Mouse (Mus musculus): Measurements from ENCODE around the gene Dnm2. TPM values are rescaled to one million over a fixed set of nuclear protein-coding genes. Genes with fewer than 3 reads are reported as not detected.
"Not testable (repeated sequence)": the region's sequence is repeated elsewhere in the genome, so short reads cannot be mapped to it uniquely, and the experiment has no call there.

The Dnm2 gene
- polyA plus RNA-seq, 1 experiment from 2014 or later = 77.7 TPM

- H3K9ac ChIP-seq (ENCODE audit: low read depth, low read length); H3K9me3 ChIP-seq (ENCODE audit: control insufficient read depth, low read length); H3K4me2 ChIP-seq (ENCODE audit: low read depth, low read length); H3K4me1 ChIP-seq (ENCODE audit: control insufficient read depth, insufficient read depth, low read length); H3K27ac ChIP-seq (ENCODE audit: low read length); H3K4me3 ChIP-seq (ENCODE audit: low read length); H3K27me3 ChIP-seq (replicated peaks; ENCODE audit: control insufficient read depth, insufficient read depth, low read length); ATAC-seq: not testable (repeated sequence)
- 94% methylated on average over 1 of the region's 2 CpGs for WGBS
- H3K36me3 ChIP-seq (ENCODE audit: control insufficient read depth, insufficient read depth, low read length) = peaks cover 15% of the 10 kb centered on the region; the same call in 1 of the 2 replicates
Observed at GRCm38 (mm10) chr9:21488246-21488645, 63.5 kb downstream of the Dnm2 start.

GRCm38 (mm10) chr9:21490696-21491095, 66.0 kb downstream of the Dnm2 start:
- no peak overlapping the region for H3K4me3 ChIP-seq (ENCODE audit: low read length)
- no peak for ATAC-seq
- no peak overlapping the region for H3K9ac ChIP-seq (ENCODE audit: low read depth, low read length)
- H3K9me3 ChIP-seq (ENCODE audit: control insufficient read depth, low read length) = no peaks in the 10 kb centered on the region
- peaks cover 13% of the 10 kb centered on the region; the same call in 1 of the 2 replicates for H3K36me3 ChIP-seq (ENCODE audit: control insufficient read depth, insufficient read depth, low read length)
- no peaks in the 10 kb centered on the region for H3K27me3 ChIP-seq (replicated peaks; ENCODE audit: control insufficient read depth, insufficient read depth, low read length)
- H3K4me2 ChIP-seq (ENCODE audit: low read depth, low read length) = no peak overlapping the region
- WGBS = 90% methylated on average over 9 of the region's 9 CpGs
- no peak overlapping the region for H3K27ac ChIP-seq (ENCODE audit: low read length)
- H3K4me1 ChIP-seq (ENCODE audit: control insufficient read depth, insufficient read depth, low read length) = no peaks in the 10 kb centered on the region

GRCm38 (mm10) chr9:21493907-21494306, 69.2 kb downstream of the Dnm2 start:
- no peak for ATAC-seq
- 68% methylated on average over 2 of the region's 2 CpGs for WGBS

DNA sequence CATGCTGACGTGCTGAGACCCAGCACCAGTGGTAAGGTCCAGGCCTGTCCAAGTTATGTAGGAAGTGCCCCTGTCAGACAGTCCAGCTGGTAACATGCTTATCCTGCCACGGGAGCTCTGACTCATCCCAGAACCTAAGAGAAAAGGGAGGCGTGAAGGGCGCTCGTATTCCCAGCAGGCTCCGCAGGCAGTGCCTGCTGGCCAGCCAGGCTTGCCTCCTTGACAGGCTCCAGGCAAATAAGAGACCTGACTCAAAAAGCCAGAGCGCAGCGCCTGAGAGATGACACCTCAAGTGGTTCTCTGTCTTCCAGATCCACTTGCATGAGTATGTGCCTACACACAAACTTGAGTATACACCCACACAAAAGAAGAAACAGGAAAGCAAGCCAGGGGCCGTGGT, 70.0 kb downstream of the Dnm2 start:
- 74% methylated on average over 9 of the region's 9 CpGs for WGBS
- Histone ChIP-seq H3K4me2 (ENCODE audit: low read depth, low read length) (no peak overlapping the region), H3K4me1 (ENCODE audit: control insufficient read depth, insufficient read depth, low read length) (no peaks in the 10 kb centered on the region), H3K9ac (ENCODE audit: low read depth, low read length) (no peak overlapping the region), H3K27ac (ENCODE audit: low read length) (no peak overlapping the region), H3K36me3 (ENCODE audit: control insufficient read depth, insufficient read depth, low read length) (peaks cover 10% of the 10 kb centered on the region; the same call in 1 of the 2 replicates), H3K9me3 (ENCODE audit: control insufficient read depth, low read length) (no peaks in the 10 kb centered on the region), H3K4me3 (ENCODE audit: low read length) (no peak overlapping the region), H3K27me3 (replicated peaks; ENCODE audit: control insufficient read depth, insufficient read depth, low read length) (no peaks in the 10 kb centered on the region)
- ATAC-seq = no peak

More at GRCm38 (mm10) chr9:21493907-21494306, 69.2 kb downstream of the Dnm2 start:
- H3K4me2 ChIP-seq (ENCODE audit: low read depth, low read length) = no peak overlapping the region
- no peaks in the 10 kb centered on the region for H3K9me3 ChIP-seq (ENCODE audit: control insufficient read depth, low read length)
- peaks cover 5% of the 10 kb centered on the region; the same call in 1 of the 2 replicates for H3K36me3 ChIP-seq (ENCODE audit: control insufficient read depth, insufficient read depth, low read length)
- no peak overlapping the region for H3K4me3 ChIP-seq (ENCODE audit: low read length)
- H3K9ac ChIP-seq (ENCODE audit: low read depth, low read length) = no peak overlapping the region
- no peaks in the 10 kb centered on the region for H3K4me1 ChIP-seq (ENCODE audit: control insufficient read depth, insufficient read depth, low read length)
- no peaks in the 10 kb centered on the region for H3K27me3 ChIP-seq (replicated peaks; ENCODE audit: control insufficient read depth, insufficient read depth, low read length)
- H3K27ac ChIP-seq (ENCODE audit: low read length) = no peak overlapping the region

DNA sequence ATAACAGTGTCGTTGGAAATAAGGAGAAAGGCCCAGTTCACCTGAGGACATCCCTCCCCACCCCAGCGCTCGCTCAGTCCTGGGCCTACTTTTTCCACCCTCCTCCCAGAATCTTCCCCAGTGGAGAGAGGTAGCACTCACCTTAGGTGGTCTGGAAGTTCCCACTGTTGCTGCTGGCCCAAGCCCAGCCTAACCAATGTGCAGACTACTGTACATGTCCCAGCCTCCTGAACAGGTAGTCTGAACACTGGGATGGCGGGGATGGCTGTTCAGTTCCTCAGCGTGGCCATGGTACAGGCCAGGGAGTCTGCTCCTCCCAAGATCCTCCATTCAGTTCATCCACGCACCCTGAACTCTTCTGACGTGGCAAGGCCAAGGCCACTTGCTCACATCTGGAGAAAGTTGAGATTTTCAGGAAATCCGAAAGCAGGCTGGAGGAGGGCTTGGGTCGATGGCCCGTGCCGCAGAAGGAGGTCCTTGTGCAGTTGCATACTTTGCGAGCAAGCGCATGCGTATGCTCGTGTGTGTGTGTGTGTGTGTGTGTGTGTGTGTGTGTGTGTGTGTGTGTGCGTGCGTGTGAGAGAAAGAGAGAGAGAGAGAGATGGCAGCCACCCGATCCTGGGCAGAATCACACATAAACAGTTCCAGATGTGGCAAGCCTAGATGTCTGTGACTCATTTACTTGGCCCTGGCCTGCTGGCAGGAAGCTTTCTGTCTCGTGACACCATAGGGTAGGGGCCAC, 71.8 kb downstream of the Dnm2 start:
- Histone ChIP-seq H3K4me1 (ENCODE audit: control insufficient read depth, insufficient read depth, low read length) (no peaks in the 10 kb centered on the region), H3K9ac (ENCODE audit: low read depth, low read length) (no peak overlapping the region), H3K4me3 (ENCODE audit: low read length) (no peak overlapping the region), H3K27ac (ENCODE audit: low read length) (no peak overlapping the region), H3K27me3 (replicated peaks; ENCODE audit: control insufficient read depth, insufficient read depth, low read length) (no peaks in the 10 kb centered on the region), H3K9me3 (ENCODE audit: control insufficient read depth, low read length) (no peaks in the 10 kb centered on the region), H3K4me2 (ENCODE audit: low read depth, low read length) (no peak overlapping the region), H3K36me3 (ENCODE audit: control insufficient read depth, insufficient read depth, low read length) (peaks cover 12% of the 10 kb centered on the region; the same call in 1 of the 2 replicates)
- no peak for ATAC-seq
- 80% methylated on average over 19 of the region's 19 CpGs for WGBS

GRCm38 (mm10) chr9:21497050-21497542, 72.4 kb downstream of the Dnm2 start:
- ATAC-seq = no peak

GRCm38 (mm10) chr9:21497664-21498063, 73.0 kb downstream of the Dnm2 start:
- 93% methylated on average over 2 of the region's 2 CpGs for WGBS
- H3K27ac ChIP-seq (ENCODE audit: low read length) = no peak overlapping the region
- H3K27me3 ChIP-seq (replicated peaks; ENCODE audit: control insufficient read depth, insufficient read depth, low read length) = no peaks in the 10 kb centered on the region
- H3K4me3 ChIP-seq (ENCODE audit: low read length) = no peak overlapping the region
- no peak overlapping the region for H3K9ac ChIP-seq (ENCODE audit: low read depth, low read length)
- ATAC-seq = no peak
- no peaks in the 10 kb centered on the region for H3K4me1 ChIP-seq (ENCODE audit: control insufficient read depth, insufficient read depth, low read length)
- H3K36me3 ChIP-seq (ENCODE audit: control insufficient read depth, insufficient read depth, low read length) = peaks cover 8% of the 10 kb centered on the region; the same call in 1 of the 2 replicates
- H3K9me3 ChIP-seq (ENCODE audit: control insufficient read depth, low read length) = no peaks in the 10 kb centered on the region
- H3K4me2 ChIP-seq (ENCODE audit: low read depth, low read length) = no peak overlapping the region

More at GRCm38 (mm10) chr9:21497050-21497542, 72.4 kb downstream of the Dnm2 start:
- 94% methylated on average over 16 of the region's 16 CpGs for WGBS
- H3K9me3 ChIP-seq (ENCODE audit: control insufficient read depth, low read length) = no peaks in the 10 kb centered on the region
- no peak overlapping the region for H3K27ac ChIP-seq (ENCODE audit: low read length)
- H3K4me3 ChIP-seq (ENCODE audit: low read length) = no peak overlapping the region
- H3K9ac ChIP-seq (ENCODE audit: low read depth, low read length) = no peak overlapping the region
- no peak overlapping the region for H3K4me2 ChIP-seq (ENCODE audit: low read depth, low read length)
- no peaks in the 10 kb centered on the region for H3K27me3 ChIP-seq (replicated peaks; ENCODE audit: control insufficient read depth, insufficient read depth, low read length)
- H3K36me3 ChIP-seq (ENCODE audit: control insufficient read depth, insufficient read depth, low read length) = peaks cover 11% of the 10 kb centered on the region; the same call in 1 of the 2 replicates
- H3K4me1 ChIP-seq (ENCODE audit: control insufficient read depth, insufficient read depth, low read length) = no peaks in the 10 kb centered on the region

GRCm38 (mm10) chr9:21498284-21498902, 73.7 kb downstream of the Dnm2 start:
- H3K27me3 ChIP-seq (replicated peaks; ENCODE audit: control insufficient read depth, insufficient read depth, low read length) = no peaks in the 10 kb centered on the region
- H3K36me3 ChIP-seq (ENCODE audit: control insufficient read depth, insufficient read depth, low read length) = peaks cover 12% of the 10 kb centered on the region; the same call in 1 of the 2 replicates
- no peak overlapping the region for H3K4me3 ChIP-seq (ENCODE audit: low read length)
- H3K9ac ChIP-seq (ENCODE audit: low read depth, low read length) = no peak overlapping the region
- no peak overlapping the region for H3K27ac ChIP-seq (ENCODE audit: low read length)
- 88% methylated on average over 12 of the region's 12 CpGs for WGBS
- H3K4me1 ChIP-seq (ENCODE audit: control insufficient read depth, insufficient read depth, low read length) = no peaks in the 10 kb centered on the region
- H3K9me3 ChIP-seq (ENCODE audit: control insufficient read depth, low read length) = no peaks in the 10 kb centered on the region
- H3K4me2 ChIP-seq (ENCODE audit: low read depth, low read length) = no peak overlapping the region
- no peak for ATAC-seq

DNA sequence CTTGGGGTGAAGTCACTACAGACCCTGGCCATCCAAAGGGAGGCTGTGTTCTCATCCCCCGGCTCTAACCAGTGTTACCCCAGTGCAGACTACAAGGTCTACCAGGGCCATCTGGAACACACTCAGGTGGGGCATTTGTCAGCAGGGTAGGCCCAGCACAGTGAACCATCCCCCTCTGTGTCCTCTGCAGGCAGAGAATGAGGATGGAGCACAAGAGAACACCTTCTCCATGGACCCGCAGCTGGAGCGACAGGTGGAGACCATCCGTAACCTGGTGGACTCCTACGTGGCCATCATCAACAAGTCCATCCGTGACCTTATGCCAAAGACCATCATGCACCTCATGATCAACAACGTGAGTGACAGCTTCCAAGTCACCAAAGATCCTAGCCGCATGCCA, 78.6 kb downstream of the Dnm2 start:
- 96% methylated on average over 8 of the region's 8 CpGs for WGBS
- peaks cover 35% of the 10 kb centered on the region for H3K36me3 ChIP-seq (ENCODE audit: control insufficient read depth, insufficient read depth, low read length)

More for the DNA sequence above, 78.6 kb downstream of the Dnm2 start:
- H3K4me3 ChIP-seq (ENCODE audit: low read length) = no peak overlapping the region
- 0 out of 2 replicates have a peak, but pooled peaks cover 2% of the 10 kb centered on the region for H3K4me1 ChIP-seq (ENCODE audit: control insufficient read depth, insufficient read depth, low read length)
- no peaks in the 10 kb centered on the region for H3K9me3 ChIP-seq (ENCODE audit: control insufficient read depth, low read length)
- H3K4me2 ChIP-seq (ENCODE audit: low read depth, low read length) = no peak overlapping the region
- no peak for ATAC-seq
- H3K27me3 ChIP-seq (replicated peaks; ENCODE audit: control insufficient read depth, insufficient read depth, low read length) = no peaks in the 10 kb centered on the region
- no peak overlapping the region for H3K9ac ChIP-seq (ENCODE audit: low read depth, low read length)
- H3K27ac ChIP-seq (ENCODE audit: low read length) = no peak overlapping the region

Measured in intestine, embryonic 16.5 days (tissue).